Mouse (Mus musculus) T-cell, adult 66 days (primary cell): ENCODE measurements around the gene Spns2. TPM values are rescaled to one million over a fixed set of nuclear protein-coding genes. Genes with fewer than 3 reads are reported as not detected.

Experiments
- total RNA-seq, 2 experiments: library from RNA; stranded (reverse); gene quantifications; 3 replicates in 1 of 2; 4 replicates in 1 of 2; pipeline ENCODE4 v1.2.4; 2023

Spns2 gene
- 1 to 10 TPM; 1.7 to 2.7 TPM for total RNA-seq

GRCm38 (mm10) chr11:72489881-72490301, at the start of gene Spns2:
TSS of gene Spns2 (minus strand) at chr11:72489904.

GRCm38 (mm10) chr11:72440965-72441664, 48.6 kb downstream of the Spns2 start, which contains the start of gene Mybbp1a:
TSS of gene Mybbp1a (plus strand) at chr11:72441355.

GRCm38 (mm10) chr11:72434963-72435693, 54.6 kb downstream of the Spns2 start, which contains the start of gene Ggt6:
TSS of gene Ggt6 (plus strand) at chr11:72435526.

GRCm38 (mm10) chr11:72411093-72411921, 78.4 kb downstream of the Spns2 start, which contains the start of gene Smtnl2:
TSS of gene Smtnl2 (minus strand) at chr11:72411713.

Other genes starting within 250 kb of the Spns2 start
- gene Slc13a5, start 222.7 kb downstream of the Spns2 start, total RNA-seq = not detected
- 10 to 100 TPM; 40.9 to 62.3 TPM for gene Xaf1, start 188.3 kb downstream of the Spns2 start, total RNA-seq
- 1 to 10 TPM in 1 of 2 experiments, under 1 TPM in 1; 0.44 to 1.1 TPM for gene Fbxo39, start 175.5 kb downstream of the Spns2 start, total RNA-seq
- not detected for gene Tekt1, start 127.5 kb downstream of the Spns2 start, total RNA-seq
- gene Smtnl2, start 78.2 kb downstream of the Spns2 start, total RNA-seq = not detected
- gene Ggt6, start 54.4 kb downstream of the Spns2 start, total RNA-seq = not detected
- gene Mybbp1a, start 48.5 kb downstream of the Spns2 start, total RNA-seq = 100 to 1,000 TPM; 176 to 178 TPM
- gene Spns3, start 60.6 kb upstream of the Spns2 start, total RNA-seq = 1 to 10 TPM in 1 of 2 experiments, under 1 TPM in 1; 0.86 to 1.6 TPM
- 10 to 100 TPM; 34.0 to 40.5 TPM for gene Ube2g1, start 117.4 kb upstream of the Spns2 start, total RNA-seq
- 10 to 100 TPM; 69.0 to 73.6 TPM for gene Ankfy1, start 200.1 kb upstream of the Spns2 start, total RNA-seq